In the genomic region with DNA sequence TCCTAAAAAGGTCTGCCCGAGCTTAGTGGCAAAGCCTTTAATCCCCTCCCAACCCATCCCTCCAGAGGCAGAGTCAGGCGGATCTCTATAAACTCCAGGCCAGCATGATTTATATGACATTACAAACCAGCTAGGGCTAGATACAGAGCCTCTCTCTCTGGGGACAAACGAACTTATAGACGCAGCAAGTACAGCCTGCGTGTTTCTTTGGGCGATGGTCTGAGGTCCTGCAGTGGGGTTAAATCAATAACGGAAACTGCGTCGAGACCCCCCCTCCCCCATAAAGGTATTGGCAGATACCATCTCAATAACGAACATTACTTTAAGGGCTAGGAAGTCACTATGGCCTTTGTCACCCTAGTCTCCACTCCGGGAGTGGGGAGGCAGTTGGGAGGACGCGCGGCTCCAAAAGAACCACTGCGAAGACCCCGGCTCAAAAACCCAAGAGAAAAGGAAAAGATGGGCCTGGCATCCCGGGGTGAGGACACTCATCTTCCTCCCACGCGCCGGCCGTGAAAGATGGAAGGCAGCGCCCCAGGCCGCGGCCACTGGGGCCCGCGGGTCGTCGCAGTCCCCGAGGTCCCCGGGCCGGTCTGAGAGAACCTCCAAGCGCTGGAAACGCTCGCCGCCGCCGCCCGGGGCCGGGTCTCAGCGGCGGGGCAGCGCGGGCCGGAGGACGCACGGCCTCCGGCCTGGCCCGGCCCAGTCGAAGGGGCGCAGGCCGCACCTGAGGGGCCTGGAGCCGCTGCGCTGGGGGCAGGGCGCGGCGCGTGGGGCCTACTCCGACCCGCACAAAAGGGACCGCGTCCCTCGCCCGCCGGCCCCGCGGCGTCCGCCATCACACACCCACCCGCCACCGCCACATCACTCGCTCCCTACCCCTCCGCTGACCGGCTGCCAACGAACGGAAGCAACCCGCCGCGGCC, we compare ENCODE assay signal across 7 mouse cellular contexts. TPM values are rescaled to one million over a fixed set of nuclear protein-coding genes. Genes with fewer than 3 reads are reported as not detected.
DNase-seq lines count a peak whose midpoint lies in the region; ATAC-seq lines count a peak whose summit lies in the region.

No protein-coding gene starts in this region.

- WGBS in embryonic facial prominence, embryonic 15.5 days = 1% methylated on average over 74 of the region's 78 CpGs
- under 1% methylated on average over 59 of the region's 78 CpGs for WGBS in lung, embryonic 15.5 days

- H3K9ac ChIP-seq in embryonic facial prominence, embryonic 15.5 days = peak overlapping the region; percentile 89
- H3K9ac ChIP-seq in lung, embryonic 15.5 days = peak overlapping the region; percentile 99

- H3K9me3 ChIP-seq in embryonic facial prominence, embryonic 15.5 days (replicated peaks) = no peaks in the 10 kb centered on the region
- H3K9me3 ChIP-seq in lung, embryonic 15.5 days = no peaks in the 10 kb centered on the region

- H3K4me3 ChIP-seq in embryonic facial prominence, embryonic 15.5 days (replicated peaks) = peak overlapping the region; percentile 89
- H3K4me3 ChIP-seq in lung, embryonic 15.5 days = peak overlapping the region; percentile 99

- peak; percentile 76 for ATAC-seq in embryonic facial prominence, embryonic 15.5 days (ENCODE audit: insufficient number of reproducible peaks, low FRiP score, low TSS enrichment, low read depth)
- ATAC-seq in lung, embryonic 15.5 days (ENCODE audit: borderline replicate concordance, extremely low read depth, low FRiP score, low TSS enrichment) = peak; percentile 75

- peak overlapping the region; percentile 53 for H3K4me2 ChIP-seq in embryonic facial prominence, embryonic 15.5 days (replicated peaks)
- H3K4me2 ChIP-seq in lung, embryonic 15.5 days = peak overlapping the region; percentile 68

- H3K27me3 ChIP-seq in embryonic facial prominence, embryonic 15.5 days = no peaks in the 10 kb centered on the region
- H3K27me3 ChIP-seq in lung, embryonic 15.5 days = no peaks in the 10 kb centered on the region

- peaks cover 37% of the 10 kb centered on the region for H3K36me3 ChIP-seq in embryonic facial prominence, embryonic 15.5 days
- H3K36me3 ChIP-seq in lung, embryonic 15.5 days = peaks cover 37% of the 10 kb centered on the region

- peaks cover 12% of the 10 kb centered on the region for H3K4me1 ChIP-seq in embryonic facial prominence, embryonic 15.5 days
- H3K4me1 ChIP-seq in lung, embryonic 15.5 days = peaks cover 13% of the 10 kb centered on the region; the same call in 1 of the 2 replicates

- peak overlapping the region; percentile 96 for H3K27ac ChIP-seq in embryonic facial prominence, embryonic 15.5 days (replicated peaks)
- peak overlapping the region; percentile 95 for H3K27ac ChIP-seq in lung, embryonic 15.5 days

- DNase-seq in ovary, postnatal 10 days (ENCODE audit: low spot score) = peak; percentile 14
- DNase-seq in ovary, adult 18-20 months (ENCODE audit: low spot score) = no peak
- DNase-seq in T-cell, adult 2 months (ENCODE audit: low spot score) = peak; percentile 8
- peak; percentile 54 for DNase-seq in induced T-regulatory cell, adult 2 months (ENCODE audit: low read depth)
- peak; percentile 42 for DNase-seq in right cerebral cortex, postnatal 14 days

RNA-seq across cellular contexts. Expression of a gene that starts 0.6 kb away (rescaled TPM):
- polyA plus RNA-seq in embryonic facial prominence, embryonic 15.5 days (2015; fragmentation: Nextera tagmentation; extraction: Ambion mirVana) = 102 and 112 TPM in 2 replicates
- polyA plus RNA-seq in lung, embryonic 15.5 days (2015; fragmentation: Nextera tagmentation; extraction: Ambion mirVana) = 113 and 127 TPM in 2 replicates
